Mouse (Mus musculus): ENCODE data around the gene Dus1l. TPM values are rescaled to one million over a fixed set of nuclear protein-coding genes. Genes with fewer than 3 reads are reported as not detected.
"Not testable (repeated sequence)": the region's sequence is repeated elsewhere in the genome, so short reads cannot be mapped to it uniquely, and the experiment has no call there.

Dus1l gene
- total RNA-seq, 2 experiments from 2014 or later, result 39.4 to 42.4 TPM

- intact Hi-C loops (cut with DNase I), result no loop called here
- DNase-seq (ENCODE audit: low spot score in 2 of 2), result no peak
These were observed 25.1 kb upstream of the Dus1l start for GRCm38 (mm10) chr11:120821076-120821922.

GRCm38 (mm10) chr11:120820546-120820945 is 24.3 kb upstream of the Dus1l start:
- intact Hi-C loops (cut with DNase I), result no loop called here
- no peak for DNase-seq (ENCODE audit: low spot score in 2 of 2)

GRCm38 (mm10) chr11:120819556-120819955 is 23.4 kb upstream of the Dus1l start:
- intact Hi-C loops (cut with DNase I), result no loop called here
- no peak for DNase-seq (ENCODE audit: low spot score in 2 of 2)

- intact Hi-C loops (cut with DNase I), result no loop called here
- DNase-seq (ENCODE audit: low spot score in 2 of 2), result no peak
These were observed 22.0 kb upstream of the Dus1l start for GRCm38 (mm10) chr11:120818251-120818650.

- intact Hi-C loops (cut with DNase I), result no loop called here
- DNase-seq (ENCODE audit: low spot score in 2 of 2), result no peak
These were observed 21.2 kb upstream of the Dus1l start for GRCm38 (mm10) chr11:120817358-120817757.

GRCm38 (mm10) chr11:120812068-120812467 is 15.9 kb upstream of the Dus1l start:
- no peak for DNase-seq (ENCODE audit: low spot score in 2 of 2)
- intact Hi-C loops (cut with DNase I), result no loop called here

GRCm38 (mm10) chr11:120808010-120808409 is 11.8 kb upstream of the Dus1l start:
- DNase-seq (ENCODE audit: low spot score in 2 of 2), result no peak

GRCm38 (mm10) chr11:120805375-120806298 is 9.4 kb upstream of the Dus1l start:
- no peak for DNase-seq (ENCODE audit: low spot score in 2 of 2)
- intact Hi-C loops (cut with DNase I), result no loop called here

More at GRCm38 (mm10) chr11:120808010-120808409, 11.8 kb upstream of the Dus1l start:
- intact Hi-C loops (cut with DNase I), result no loop called here

- no peak for DNase-seq (ENCODE audit: low spot score in 2 of 2)
- intact Hi-C loops (cut with DNase I), result no loop called here
These were observed 8.6 kb upstream of the Dus1l start for GRCm38 (mm10) chr11:120804769-120805168.

GRCm38 (mm10) chr11:120804274-120804673 is 8.1 kb upstream of the Dus1l start:
- intact Hi-C loops (cut with DNase I), result no loop called here
- DNase-seq (ENCODE audit: low spot score in 2 of 2), result no peak

- intact Hi-C loops (cut with DNase I), result no loop called here
- peak; percentile 79 to 84 for DNase-seq (ENCODE audit: low spot score in 2 of 2)
These were observed 4.1 kb upstream of the Dus1l start for GRCm38 (mm10) chr11:120800061-120800904.

GRCm38 (mm10) chr11:120799316-120799890 is 3.2 kb upstream of the Dus1l start:
- intact Hi-C loops (cut with DNase I), result no loop called here
- no peak for DNase-seq (ENCODE audit: low spot score in 2 of 2)

GRCm38 (mm10) chr11:120798244-120798643 is 2.0 kb upstream of the Dus1l start:
- no peak for DNase-seq (ENCODE audit: low spot score in 2 of 2)
- intact Hi-C loops (cut with DNase I), result no loop called here

GRCm38 (mm10) chr11:120796614-120796946 is 377 bp upstream of the Dus1l start:
- intact Hi-C loops (cut with DNase I), result no loop called here
- DNase-seq (ENCODE audit: low spot score in 2 of 2), result no peak

- DNase-seq (ENCODE audit: low spot score in 2 of 2), result no peak
- intact Hi-C loops (cut with DNase I), result no loop called here
These were observed 3.6 kb downstream of the Dus1l start for GRCm38 (mm10) chr11:120792652-120793051.

GRCm38 (mm10) chr11:120789810-120790209 is 6.4 kb downstream of the Dus1l start:
- intact Hi-C loops (cut with DNase I), result no loop called here
- no peak for DNase-seq (ENCODE audit: low spot score in 2 of 2)

- no peak for DNase-seq (ENCODE audit: low spot score in 2 of 2)
- intact Hi-C loops (cut with DNase I), result no loop called here
These were observed 6.8 kb downstream of the Dus1l start for GRCm38 (mm10) chr11:120789355-120789754.

- intact Hi-C loops (cut with DNase I); DNase-seq (ENCODE audit: low spot score in 2 of 2): not testable (repeated sequence)
These were observed 7.7 kb downstream of the Dus1l start for GRCm38 (mm10) chr11:120788460-120788859.

- DNase-seq (ENCODE audit: low spot score in 2 of 2), result no peak
- intact Hi-C loops (cut with DNase I), result loop anchor here (2.0 kb wide), 1 partner anchor 40 kb away; the partner anchor contains the start of gene Fasn
These were observed 11.1 kb downstream of the Dus1l start for GRCm38 (mm10) chr11:120785145-120785544.
